Mouse (Mus musculus): ENCODE measurements around the gene Jarid2. TPM values are rescaled to one million over a fixed set of nuclear protein-coding genes. Genes with fewer than 3 reads are reported as not detected.

Gene Jarid2
- polyA plus RNA-seq, 2 experiments = 22.8 to 29.9 TPM

DNA sequence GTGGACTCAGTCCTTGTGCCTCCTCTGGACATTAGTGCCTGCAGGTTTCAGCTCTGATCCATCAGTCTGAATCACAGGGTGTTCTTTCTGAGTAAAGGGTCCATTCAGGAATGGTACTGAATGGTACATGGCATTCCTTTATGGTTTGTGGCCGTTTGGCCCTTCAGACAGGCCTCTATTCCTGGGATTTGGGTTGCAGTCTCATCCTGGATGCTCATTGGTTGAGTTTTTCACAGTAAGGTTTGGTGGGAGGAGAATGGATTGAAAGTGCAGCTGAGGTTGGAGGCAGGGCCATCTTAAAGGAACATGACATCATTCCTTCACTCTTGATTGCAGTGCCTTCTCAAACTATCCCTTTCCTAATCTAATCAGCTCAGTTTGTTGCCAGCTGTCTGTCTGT is 179.5 kb downstream of the Jarid2 start:
- WGBS = 13% methylated on average over 1 of the region's 1 CpGs
- Histone ChIP-seq H3K4me3 (replicated peaks; ENCODE audit: low read length) (no peak overlapping the region), H3K4me2 (replicated peaks; ENCODE audit: low read depth, low read length, severe bottlenecking) (no peak overlapping the region), H3K9me3 (ENCODE audit: control insufficient read depth, low read length) (no peaks in the 10 kb centered on the region), H3K27ac (replicated peaks; ENCODE audit: low read depth, low read length) (no peak overlapping the region), H3K27me3 (ENCODE audit: control insufficient read depth, insufficient read depth, low read length) (no peaks in the 10 kb centered on the region), H3K9ac (ENCODE audit: low read depth, low read length, severe bottlenecking) (no peak overlapping the region), H3K36me3 (ENCODE audit: control insufficient read depth, insufficient read depth, low read length) (peaks cover 83% of the 10 kb centered on the region), H3K4me1 (ENCODE audit: control insufficient read depth, insufficient read depth, low read length) (peaks cover 29% of the 10 kb centered on the region)
- TF ChIP-seq POLR2A (IDR thresholded peaks at IDR 0.05; ENCODE audit: borderline replicate concordance, extremely low read depth, insufficient read depth, insufficient read length) = no peak
- ATAC-seq (ENCODE audit: low FRiP score, low read depth) (no peak), DNase-seq (ENCODE audit: low spot score) (no peak)

DNA sequence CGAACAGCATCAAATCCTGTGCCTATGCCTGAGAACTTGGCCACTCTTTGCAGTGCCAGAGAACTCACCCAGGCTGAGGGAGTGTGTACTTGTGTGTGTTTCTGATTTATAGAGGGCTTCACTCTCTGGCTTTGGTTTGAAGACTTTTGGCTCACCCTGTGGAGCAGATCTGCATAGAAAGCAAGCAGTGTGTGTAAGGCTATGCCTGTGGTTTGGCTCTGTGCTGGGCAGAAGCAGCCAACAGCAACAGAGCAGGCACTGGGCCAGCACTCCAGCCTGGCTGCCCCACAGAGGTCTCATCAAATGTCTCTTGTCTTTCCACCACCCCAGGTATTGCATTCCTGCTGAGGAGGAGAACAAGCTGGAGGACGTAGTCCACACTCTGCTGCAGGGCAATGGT is 183.6 kb downstream of the Jarid2 start:
- no peaks in the 10 kb centered on the region for H3K9me3 ChIP-seq (ENCODE audit: control insufficient read depth, low read length)
- peaks cover 92% of the 10 kb centered on the region for H3K36me3 ChIP-seq (ENCODE audit: control insufficient read depth, insufficient read depth, low read length)
- no peaks in the 10 kb centered on the region for H3K27me3 ChIP-seq (ENCODE audit: control insufficient read depth, insufficient read depth, low read length)
- H3K27ac ChIP-seq (replicated peaks; ENCODE audit: low read depth, low read length) = 0 out of 2 replicates have a peak overlapping the region, but pooled peaks have one; percentile 19
- no peak for TF ChIP-seq POLR2A (IDR thresholded peaks at IDR 0.05; ENCODE audit: borderline replicate concordance, extremely low read depth, insufficient read depth, insufficient read length)
- H3K4me1 ChIP-seq (ENCODE audit: control insufficient read depth, insufficient read depth, low read length) = peaks cover 15% of the 10 kb centered on the region
- no peak overlapping the region for H3K4me2 ChIP-seq (replicated peaks; ENCODE audit: low read depth, low read length, severe bottlenecking)
- 70% methylated on average over 2 of the region's 2 CpGs for WGBS
- no peak overlapping the region for H3K9ac ChIP-seq (ENCODE audit: low read depth, low read length, severe bottlenecking)
- DNase-seq (ENCODE audit: low spot score) (peak; percentile 57), ATAC-seq (ENCODE audit: low FRiP score, low read depth) (peak; percentile 44; the same call in 1 of the 2 replicates)
- no peak overlapping the region for H3K4me3 ChIP-seq (replicated peaks; ENCODE audit: low read length)

DNA sequence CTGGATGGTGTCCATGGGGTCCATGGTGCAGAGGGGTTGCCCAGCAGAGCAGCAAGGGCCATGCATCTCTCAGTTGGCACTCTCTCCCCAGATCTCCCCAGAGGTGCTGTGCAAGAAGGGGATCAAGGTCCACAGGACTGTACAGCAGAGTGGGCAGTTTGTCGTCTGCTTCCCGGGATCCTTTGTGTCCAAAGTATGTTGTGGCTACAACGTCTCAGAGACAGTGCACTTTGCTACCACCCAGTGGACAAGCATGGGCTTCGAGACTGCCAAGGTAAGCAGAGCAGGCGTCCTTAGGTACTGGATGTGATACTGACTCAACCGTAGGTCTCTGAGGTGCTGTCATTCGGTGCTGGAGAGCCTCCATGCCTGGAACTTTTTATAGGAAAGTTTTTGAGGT is 184.3 kb downstream of the Jarid2 start:
- no peak for DNase-seq (ENCODE audit: low spot score)
- Histone ChIP-seq H3K9ac (ENCODE audit: low read depth, low read length, severe bottlenecking) (no peak overlapping the region), H3K27me3 (ENCODE audit: control insufficient read depth, insufficient read depth, low read length) (no peaks in the 10 kb centered on the region), H3K4me3 (replicated peaks; ENCODE audit: low read length) (no peak overlapping the region), H3K4me2 (replicated peaks; ENCODE audit: low read depth, low read length, severe bottlenecking) (no peak overlapping the region), H3K4me1 (ENCODE audit: control insufficient read depth, insufficient read depth, low read length) (peaks cover 11% of the 10 kb centered on the region), H3K27ac (replicated peaks; ENCODE audit: low read depth, low read length) (no peak overlapping the region; the same call in 1 of the 2 replicates), H3K9me3 (ENCODE audit: control insufficient read depth, low read length) (no peaks in the 10 kb centered on the region), H3K36me3 (ENCODE audit: control insufficient read depth, insufficient read depth, low read length) (peaks cover 97% of the 10 kb centered on the region)
- no peak for TF ChIP-seq POLR2A (IDR thresholded peaks at IDR 0.05; ENCODE audit: borderline replicate concordance, extremely low read depth, insufficient read depth, insufficient read length)
- 66% methylated on average over 7 of the region's 7 CpGs for WGBS
- no peak for ATAC-seq (ENCODE audit: low FRiP score, low read depth)

GRCm38 (mm10) chr13:44915382-44915781 is 186.1 kb downstream of the Jarid2 start:
- ATAC-seq (ENCODE audit: low FRiP score, low read depth) = no peak
- H3K9me3 ChIP-seq (ENCODE audit: control insufficient read depth, low read length) = no peaks in the 10 kb centered on the region
- TF ChIP-seq POLR2A (IDR thresholded peaks at IDR 0.05; ENCODE audit: borderline replicate concordance, extremely low read depth, insufficient read depth, insufficient read length) = no peak
- 91% methylated on average over 5 of the region's 5 CpGs for WGBS
- H3K27ac ChIP-seq (replicated peaks; ENCODE audit: low read depth, low read length) = no peak overlapping the region
- no peak overlapping the region for H3K9ac ChIP-seq (ENCODE audit: low read depth, low read length, severe bottlenecking)
- no peak for DNase-seq (ENCODE audit: low spot score)
- peaks cover 7% of the 10 kb centered on the region for H3K4me1 ChIP-seq (ENCODE audit: control insufficient read depth, insufficient read depth, low read length)
- H3K27me3 ChIP-seq (ENCODE audit: control insufficient read depth, insufficient read depth, low read length) = no peaks in the 10 kb centered on the region
- peaks cover 96% of the 10 kb centered on the region for H3K36me3 ChIP-seq (ENCODE audit: control insufficient read depth, insufficient read depth, low read length)
- H3K4me3 ChIP-seq (replicated peaks; ENCODE audit: low read length) = no peak overlapping the region
- no peak overlapping the region for H3K4me2 ChIP-seq (replicated peaks; ENCODE audit: low read depth, low read length, severe bottlenecking)

- H3K4me2 ChIP-seq (replicated peaks; ENCODE audit: low read depth, low read length, severe bottlenecking) = no peak overlapping the region
- H3K4me3 ChIP-seq (replicated peaks; ENCODE audit: low read length) = no peak overlapping the region
- no peak for TF ChIP-seq POLR2A (IDR thresholded peaks at IDR 0.05; ENCODE audit: borderline replicate concordance, extremely low read depth, insufficient read depth, insufficient read length)
- H3K36me3 ChIP-seq (ENCODE audit: control insufficient read depth, insufficient read depth, low read length) = peaks cover 96% of the 10 kb centered on the region
- H3K9me3 ChIP-seq (ENCODE audit: control insufficient read depth, low read length) = no peaks in the 10 kb centered on the region
- 67% methylated on average over 4 of the region's 4 CpGs for WGBS
- DNase-seq (ENCODE audit: low spot score) (no peak), ATAC-seq (ENCODE audit: low FRiP score, low read depth) (no peak)
- H3K27me3 ChIP-seq (ENCODE audit: control insufficient read depth, insufficient read depth, low read length) = no peaks in the 10 kb centered on the region
- H3K4me1 ChIP-seq (ENCODE audit: control insufficient read depth, insufficient read depth, low read length) = peaks cover 7% of the 10 kb centered on the region
- H3K9ac ChIP-seq (ENCODE audit: low read depth, low read length, severe bottlenecking) = no peak overlapping the region
- H3K27ac ChIP-seq (replicated peaks; ENCODE audit: low read depth, low read length) = no peak overlapping the region
Measured at GRCm38 (mm10) chr13:44915945-44916344, 186.7 kb downstream of the Jarid2 start.

DNA sequence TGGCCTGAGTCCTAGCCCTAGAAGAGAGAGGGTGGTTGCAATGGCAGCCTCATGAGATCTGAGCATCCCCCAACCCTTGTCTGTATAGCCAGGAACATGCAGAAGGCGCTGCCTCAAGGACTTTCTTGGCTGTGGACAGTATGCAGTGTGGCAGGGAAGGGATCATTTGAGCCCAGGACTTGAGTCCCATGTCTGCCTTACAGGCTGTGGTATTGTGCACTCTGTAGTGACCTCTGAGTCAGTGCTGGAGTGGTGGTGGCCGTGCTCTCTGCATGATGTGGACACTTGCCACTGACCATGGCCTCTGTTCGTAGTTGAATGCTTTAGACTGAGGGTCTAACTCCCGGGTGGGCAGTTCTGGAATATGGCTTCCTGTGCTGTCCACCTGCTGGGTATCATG is 187.9 kb downstream of the Jarid2 start:
- Histone ChIP-seq H3K36me3 (ENCODE audit: control insufficient read depth, insufficient read depth, low read length) (peaks cover 98% of the 10 kb centered on the region), H3K9ac (ENCODE audit: low read depth, low read length, severe bottlenecking) (no peak overlapping the region), H3K4me1 (ENCODE audit: control insufficient read depth, insufficient read depth, low read length) (peaks cover 6% of the 10 kb centered on the region), H3K9me3 (ENCODE audit: control insufficient read depth, low read length) (no peaks in the 10 kb centered on the region), H3K27me3 (ENCODE audit: control insufficient read depth, insufficient read depth, low read length) (no peaks in the 10 kb centered on the region), H3K4me2 (replicated peaks; ENCODE audit: low read depth, low read length, severe bottlenecking) (no peak overlapping the region), H3K4me3 (replicated peaks; ENCODE audit: low read length) (no peak overlapping the region), H3K27ac (replicated peaks; ENCODE audit: low read depth, low read length) (no peak overlapping the region)
- DNase-seq (ENCODE audit: low spot score) (no peak), ATAC-seq (ENCODE audit: low FRiP score, low read depth) (no peak)
- TF ChIP-seq POLR2A (IDR thresholded peaks at IDR 0.05; ENCODE audit: borderline replicate concordance, extremely low read depth, insufficient read depth, insufficient read length) = no peak
- 97% methylated on average over 4 of the region's 4 CpGs for WGBS
